Mouse (Mus musculus): ENCODE measurements around the gene Cpa1.
A peak's percentile ranks its signal among the peaks of the same experiment; 100 is the strongest.

The Cpa1 gene

GRCm38 (mm10) chr6:30674714-30675280, 35.8 kb downstream of the Cpa1 start:
- no peak for DNase-seq

- DNase-seq = peak; percentile 52
Observed at GRCm38 (mm10) chr6:30675281-30675771, 36.3 kb downstream of the Cpa1 start.

- no peak for DNase-seq
Observed at GRCm38 (mm10) chr6:30676506-30676905, 37.5 kb downstream of the Cpa1 start.

- no peak for DNase-seq
Observed at GRCm38 (mm10) chr6:30677591-30677990, 38.6 kb downstream of the Cpa1 start.

- DNase-seq = no peak
Observed at GRCm38 (mm10) chr6:30678482-30678881, 39.5 kb downstream of the Cpa1 start.

GRCm38 (mm10) chr6:30679567-30679966, 40.5 kb downstream of the Cpa1 start:
- DNase-seq = no peak

- no peak for DNase-seq
Observed at GRCm38 (mm10) chr6:30680442-30680841, 41.4 kb downstream of the Cpa1 start.

- no peak for DNase-seq
Observed at GRCm38 (mm10) chr6:30681935-30682900, 43.2 kb downstream of the Cpa1 start.

GRCm38 (mm10) chr6:30684570-30684969, 45.6 kb downstream of the Cpa1 start:
- DNase-seq = no peak

GRCm38 (mm10) chr6:30687198-30687597, 48.2 kb downstream of the Cpa1 start:
- no peak for DNase-seq

GRCm38 (mm10) chr6:30692826-30693225, 53.8 kb downstream of the Cpa1 start:
- no peak for DNase-seq

GRCm38 (mm10) chr6:30693350-30693991, 54.5 kb downstream of the Cpa1 start, which contains the start of gene Cep41:
Cep41 (minus strand) TSS chr6:30693749.
- peak; percentile 97 for DNase-seq

GRCm38 (mm10) chr6:30694209-30694608, 55.2 kb downstream of the Cpa1 start:
- DNase-seq = no peak

All from kidney, postnatal 10 days (tissue).